Mouse (Mus musculus) 416B (cell line): ENCODE results near the gene Rps16.
"Not testable (repeated sequence)": the region's sequence is repeated elsewhere in the genome, so short reads cannot be mapped to it uniquely, and the experiment has no call there.

Experiments used
- DNase-seq: peaks from one replicate; pipeline ENCODE4 v3.0.0; 2011; ENCODE audit warnings: low read depth

The Rps16 gene

GRCm38 (mm10) chr7:28373891-28374495 is 23.5 kb downstream of the Rps16 start:
- DNase-seq, result no peak

- DNase-seq, result no peak
Measured at GRCm38 (mm10) chr7:28374647-28375046, 24.2 kb downstream of the Rps16 start.

- DNase-seq, result peak; percentile 97
Measured at GRCm38 (mm10) chr7:28375176-28375921, 24.9 kb downstream of the Rps16 start.

GRCm38 (mm10) chr7:28376011-28376771 is 25.7 kb downstream of the Rps16 start:
- DNase-seq, result peak; percentile 81

GRCm38 (mm10) chr7:28377190-28378065 is 27.0 kb downstream of the Rps16 start:
- DNase-seq, result no peak

GRCm38 (mm10) chr7:28378066-28378690 is 27.7 kb downstream of the Rps16 start:
- peak; percentile 70 for DNase-seq

- peak; percentile 96 for DNase-seq
Measured at GRCm38 (mm10) chr7:28378769-28379651, 28.6 kb downstream of the Rps16 start.

- no peak for DNase-seq
Measured at GRCm38 (mm10) chr7:28380237-28381016, 30.0 kb downstream of the Rps16 start, which contains the start of gene Zfp36. Gene Zfp36, minus strand, starts transcription at chr7:28380253.

GRCm38 (mm10) chr7:28381017-28381790 is 30.8 kb downstream of the Rps16 start:
- DNase-seq, result peak; percentile 96

GRCm38 (mm10) chr7:28381938-28382337 is 31.5 kb downstream of the Rps16 start:
- DNase-seq, result peak; percentile 95

GRCm38 (mm10) chr7:28382347-28382951 is 32.0 kb downstream of the Rps16 start:
- no peak for DNase-seq

GRCm38 (mm10) chr7:28382981-28383396 is 32.5 kb downstream of the Rps16 start:
- DNase-seq, result peak; percentile 100

GRCm38 (mm10) chr7:28383606-28384005 is 33.2 kb downstream of the Rps16 start:
- no peak for DNase-seq

- no peak for DNase-seq
Measured at GRCm38 (mm10) chr7:28384162-28384561, 33.7 kb downstream of the Rps16 start.

GRCm38 (mm10) chr7:28385196-28385595 is 34.7 kb downstream of the Rps16 start:
- DNase-seq, result no peak

- DNase-seq, result peak; percentile 89
Measured at GRCm38 (mm10) chr7:28386007-28386406, 35.6 kb downstream of the Rps16 start.

GRCm38 (mm10) chr7:28386462-28386861 is 36.0 kb downstream of the Rps16 start:
- peak; percentile 95 for DNase-seq

- not testable (repeated sequence) for DNase-seq
Measured at GRCm38 (mm10) chr7:28386877-28387276, 36.4 kb downstream of the Rps16 start.
